Mouse (Mus musculus) E14TG2a.4 (cell line): ENCODE data around the gene Cryl1.

ENCODE experiments used
- CTCF ChIP-seq: conservative IDR thresholded peaks from 2 replicates; pipeline ENCODE4 v1.5.1; 2014; ENCODE audit warnings: low read length
- NANOG ChIP-seq: IDR thresholded peaks from 2 replicates; pipeline ENCODE4 v1.6.1; 2014; ENCODE audit warnings: borderline replicate concordance, low read length, mixed read lengths
- POU5F1 ChIP-seq: IDR thresholded peaks from 2 replicates; pipeline ENCODE4 v1.6.1; 2014; ENCODE audit warnings: low read length, borderline replicate concordance

- TF ChIP-seq CTCF (no peak), POU5F1 (no peak), NANOG (no peak)
Observed at GRCm38 (mm10) chr14:57315551-57315950, 82.8 kb downstream of the Cryl1 start.
